Mouse (Mus musculus): ENCODE measurements around the gene Eefsec. TPM values are rescaled to one million over a fixed set of nuclear protein-coding genes. Genes with fewer than 3 reads are reported as not detected.
A peak's percentile ranks its signal among the peaks of the same experiment; 100 is the strongest.

Gene Eefsec
- polyA plus RNA-seq (2011; ENCODE audit: insufficient read depth, insufficient read length, low read depth, missing spikeins) = 18.7 and 21.1 TPM in 2 replicates

DNA sequence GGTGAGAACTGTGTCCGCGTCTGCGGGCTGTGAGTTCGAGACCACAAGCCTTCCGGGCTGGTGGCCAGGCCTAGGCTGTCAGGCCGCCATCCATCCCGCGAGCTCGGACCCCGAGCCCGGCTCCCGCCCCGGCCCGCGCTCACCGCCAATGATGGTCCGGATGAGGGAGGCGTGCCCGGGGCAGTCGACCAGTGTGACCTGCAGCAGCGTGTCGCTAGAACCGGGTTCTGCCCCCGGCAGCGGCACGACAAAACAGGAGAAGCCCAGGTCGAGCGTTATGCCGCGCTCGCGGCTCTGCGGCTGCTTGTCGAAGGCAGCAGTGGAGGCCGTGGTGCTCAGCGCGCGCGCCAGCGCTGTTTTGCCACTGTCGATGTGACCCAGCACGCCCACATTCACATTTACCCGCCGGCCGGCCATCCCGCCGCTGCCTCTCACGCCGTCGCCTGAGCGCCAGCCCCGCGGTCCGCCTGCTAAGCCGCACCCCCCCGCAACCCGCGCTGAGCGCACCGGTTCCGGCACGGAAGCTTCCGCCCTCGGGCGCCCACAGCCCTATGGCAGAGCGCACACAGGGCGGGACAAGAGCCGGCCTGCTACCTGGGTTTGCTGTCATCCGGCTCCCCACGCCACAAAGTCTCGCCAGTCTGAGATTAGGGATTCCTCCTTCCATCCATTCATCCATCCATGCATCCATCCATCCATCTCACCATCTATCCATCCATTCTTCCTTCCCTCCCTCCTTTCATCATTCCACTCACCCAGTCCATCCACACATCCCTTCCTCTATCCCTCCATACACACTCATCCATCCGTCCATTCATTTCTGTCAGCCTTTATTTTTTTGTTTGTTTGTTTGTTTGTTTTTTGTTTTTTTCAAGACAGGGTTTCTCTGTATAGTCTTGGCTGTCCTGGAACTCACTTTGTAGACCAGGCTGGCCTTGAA lies at the start of gene Eefsec:
Gene Eefsec, minus strand, starts transcription at position 477 of the 940 bp plus-strand sequence.
- H3K27ac ChIP-seq (ENCODE audit: insufficient read depth, low read length) = peak within 1 kb of the TSS; percentile 46; the same call in 1 of the 2 replicates
- H3K9me3 ChIP-seq (replicated peaks; ENCODE audit: control insufficient read depth, insufficient read depth, low read length, poor library complexity, severe bottlenecking) = no peaks in the 10 kb centered on the region
- TF ChIP-seq EP300 (IDR thresholded peaks at IDR 0.05; ENCODE audit: insufficient read depth, low read depth, low read length) (peak; percentile 31; the same call in 1 of the 2 replicates), POLR2A (IDR thresholded peaks at IDR 0.05; ENCODE audit: insufficient read depth, low read length) (peak; percentile 67), CTCF (IDR thresholded peaks at IDR 0.05; ENCODE audit: low read depth, low read length) (no peak)
- peak within 1 kb of the TSS; percentile 68 for H3K9ac ChIP-seq (ENCODE audit: low read depth, poor library complexity, severe bottlenecking)
- peak within 1 kb of the TSS; percentile 91 for H3K4me3 ChIP-seq (ENCODE audit: low read depth, low read length)
- H3K27me3 ChIP-seq (ENCODE audit: control insufficient read depth, insufficient read depth, low read length, poor library complexity, severe bottlenecking) = no peaks in the 10 kb centered on the region
- H3K36me3 ChIP-seq (ENCODE audit: control insufficient read depth, insufficient read depth, low read length, poor library complexity, severe bottlenecking) = no peaks in the 10 kb centered on the region
- peaks cover 2% of the 10 kb centered on the region for H3K4me1 ChIP-seq (ENCODE audit: control insufficient read depth, insufficient read depth, low read length)

DNA sequence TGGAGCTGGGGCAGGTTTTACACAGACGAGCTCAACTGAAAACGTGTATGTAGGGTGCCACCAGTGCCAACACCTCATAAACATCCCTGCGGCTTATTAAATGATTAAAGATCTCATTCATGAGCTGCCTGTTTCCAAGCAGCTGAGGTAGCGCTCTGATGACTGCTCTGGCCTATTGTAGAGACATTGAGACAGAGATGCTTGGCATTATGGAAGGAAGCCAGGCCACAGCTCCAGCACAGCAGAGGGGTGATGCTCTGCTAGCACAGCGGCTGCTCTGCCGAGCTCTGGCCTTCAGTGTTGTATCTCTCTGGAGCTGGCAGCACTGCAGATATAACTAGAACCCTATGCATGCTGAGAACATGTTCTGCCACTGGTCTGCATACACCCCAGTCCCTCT lies 47.4 kb upstream of the Eefsec start:
- Histone ChIP-seq H3K4me1 (ENCODE audit: control insufficient read depth, insufficient read depth, low read length) (no peaks in the 10 kb centered on the region), H3K27ac (ENCODE audit: insufficient read depth, low read length) (no peak overlapping the region), H3K9me3 (replicated peaks; ENCODE audit: control insufficient read depth, insufficient read depth, low read length, poor library complexity, severe bottlenecking) (no peaks in the 10 kb centered on the region), H3K36me3 (ENCODE audit: control insufficient read depth, insufficient read depth, low read length, poor library complexity, severe bottlenecking) (peaks cover 8% of the 10 kb centered on the region), H3K9ac (ENCODE audit: low read depth, poor library complexity, severe bottlenecking) (no peak overlapping the region), H3K27me3 (ENCODE audit: control insufficient read depth, insufficient read depth, low read length, poor library complexity, severe bottlenecking) (no peaks in the 10 kb centered on the region), H3K4me3 (ENCODE audit: low read depth, low read length) (no peak overlapping the region)
- TF ChIP-seq POLR2A (IDR thresholded peaks at IDR 0.05; ENCODE audit: insufficient read depth, low read length) = no peak
- no peak for TF ChIP-seq EP300 (IDR thresholded peaks at IDR 0.05; ENCODE audit: insufficient read depth, low read depth, low read length)
- TF ChIP-seq CTCF (IDR thresholded peaks at IDR 0.05; ENCODE audit: low read depth, low read length) = no peak

DNA sequence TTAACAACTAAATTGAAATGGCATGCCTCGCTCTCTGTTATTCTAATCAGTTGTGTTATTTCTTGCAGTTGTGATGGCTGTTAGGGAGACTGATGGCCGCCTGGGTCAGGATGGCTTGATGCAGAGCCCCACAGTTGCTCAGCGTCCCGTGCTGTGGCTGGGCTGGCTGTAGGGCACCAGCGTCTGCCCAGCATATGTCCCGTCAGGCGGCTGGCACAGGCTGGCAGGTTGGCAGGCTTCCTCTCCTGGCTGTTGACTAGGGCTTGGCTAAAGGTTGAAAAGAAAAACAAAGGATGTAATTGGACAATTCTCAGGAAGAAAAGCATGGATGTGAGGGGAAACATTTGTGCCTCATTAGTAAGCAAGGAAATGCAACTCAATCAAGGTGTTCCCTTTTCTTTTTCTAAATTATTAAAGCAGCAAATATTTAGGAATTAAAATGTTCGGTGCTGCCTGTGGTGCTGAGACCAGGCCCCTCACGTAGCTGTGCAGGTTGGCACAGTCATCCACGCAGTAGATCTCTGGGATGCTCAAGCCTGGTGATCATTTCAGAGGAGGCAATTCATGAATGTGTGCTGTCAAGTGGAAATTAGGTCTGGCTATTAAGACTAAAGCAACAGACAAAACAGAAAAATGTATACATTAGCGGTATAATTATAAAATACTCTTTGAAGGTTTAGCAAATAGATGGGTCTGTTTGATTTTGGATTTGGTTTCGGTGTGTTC lies 44.5 kb upstream of the Eefsec start:
- Histone ChIP-seq H3K4me1 (ENCODE audit: control insufficient read depth, insufficient read depth, low read length) (no peaks in the 10 kb centered on the region), H3K27ac (ENCODE audit: insufficient read depth, low read length) (no peak overlapping the region), H3K9me3 (replicated peaks; ENCODE audit: control insufficient read depth, insufficient read depth, low read length, poor library complexity, severe bottlenecking) (no peaks in the 10 kb centered on the region), H3K36me3 (ENCODE audit: control insufficient read depth, insufficient read depth, low read length, poor library complexity, severe bottlenecking) (peaks cover 10% of the 10 kb centered on the region), H3K27me3 (ENCODE audit: control insufficient read depth, insufficient read depth, low read length, poor library complexity, severe bottlenecking) (no peaks in the 10 kb centered on the region), H3K4me3 (ENCODE audit: low read depth, low read length) (no peak overlapping the region), H3K9ac (ENCODE audit: low read depth, poor library complexity, severe bottlenecking) (no peak overlapping the region)
- TF ChIP-seq EP300 (IDR thresholded peaks at IDR 0.05; ENCODE audit: insufficient read depth, low read depth, low read length) (no peak), POLR2A (IDR thresholded peaks at IDR 0.05; ENCODE audit: insufficient read depth, low read length) (no peak), CTCF (IDR thresholded peaks at IDR 0.05; ENCODE audit: low read depth, low read length) (no peak)

DNA sequence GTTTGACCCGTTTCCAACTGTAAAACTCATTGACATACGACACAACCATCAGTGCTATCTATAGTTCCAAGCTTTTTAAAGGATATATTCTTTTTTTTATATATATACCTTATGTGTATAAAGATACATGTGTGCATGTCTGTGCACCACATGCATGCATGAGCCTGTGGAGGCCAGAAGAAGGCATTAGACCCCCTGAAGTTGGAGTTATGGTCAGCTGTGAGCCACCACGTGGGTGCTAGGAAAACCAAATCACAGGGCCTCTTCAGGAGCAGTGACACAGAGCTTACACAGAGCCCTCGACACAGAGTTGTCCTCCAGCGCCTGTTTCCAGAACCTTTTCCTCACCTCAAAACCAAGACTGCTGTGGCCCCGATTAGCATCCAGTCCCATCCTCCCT lies 43.5 kb upstream of the Eefsec start:
- H3K9ac ChIP-seq (ENCODE audit: low read depth, poor library complexity, severe bottlenecking) = no peak overlapping the region
- H3K27me3 ChIP-seq (ENCODE audit: control insufficient read depth, insufficient read depth, low read length, poor library complexity, severe bottlenecking) = no peaks in the 10 kb centered on the region
- peaks cover under 1% of the 10 kb centered on the region for H3K4me1 ChIP-seq (ENCODE audit: control insufficient read depth, insufficient read depth, low read length)
- H3K9me3 ChIP-seq (replicated peaks; ENCODE audit: control insufficient read depth, insufficient read depth, low read length, poor library complexity, severe bottlenecking) = no peaks in the 10 kb centered on the region
- no peak overlapping the region for H3K4me3 ChIP-seq (ENCODE audit: low read depth, low read length)
- peaks cover 18% of the 10 kb centered on the region for H3K36me3 ChIP-seq (ENCODE audit: control insufficient read depth, insufficient read depth, low read length, poor library complexity, severe bottlenecking)
- no peak overlapping the region for H3K27ac ChIP-seq (ENCODE audit: insufficient read depth, low read length)
- no peak for TF ChIP-seq POLR2A (IDR thresholded peaks at IDR 0.05; ENCODE audit: insufficient read depth, low read length)
- TF ChIP-seq CTCF (IDR thresholded peaks at IDR 0.05; ENCODE audit: low read depth, low read length) = no peak
- no peak for TF ChIP-seq EP300 (IDR thresholded peaks at IDR 0.05; ENCODE audit: insufficient read depth, low read depth, low read length)

DNA sequence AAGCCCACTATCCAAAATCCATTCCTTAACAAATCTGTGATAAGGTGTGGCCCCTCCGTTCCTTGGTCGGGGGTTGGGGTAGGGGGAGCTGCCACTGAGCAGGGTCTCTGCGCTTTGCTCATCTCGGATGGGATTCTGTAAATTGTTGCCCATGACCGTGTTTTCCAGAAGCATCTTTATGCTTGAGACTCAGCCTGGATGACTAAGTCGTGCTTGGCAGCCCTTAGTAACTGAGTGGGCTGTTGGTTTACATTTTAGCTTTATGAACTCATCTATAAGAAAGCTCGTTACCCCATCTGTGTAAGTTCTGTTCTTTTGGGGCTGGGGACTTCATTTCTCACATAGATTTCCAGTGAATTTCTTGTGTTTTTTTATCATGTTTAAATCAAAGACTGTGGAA lies 42.7 kb upstream of the Eefsec start:
- H3K4me3 ChIP-seq (ENCODE audit: low read depth, low read length) = no peak overlapping the region
- H3K27me3 ChIP-seq (ENCODE audit: control insufficient read depth, insufficient read depth, low read length, poor library complexity, severe bottlenecking) = no peaks in the 10 kb centered on the region
- H3K9ac ChIP-seq (ENCODE audit: low read depth, poor library complexity, severe bottlenecking) = no peak overlapping the region
- no peak for TF ChIP-seq EP300 (IDR thresholded peaks at IDR 0.05; ENCODE audit: insufficient read depth, low read depth, low read length)
- TF ChIP-seq CTCF (IDR thresholded peaks at IDR 0.05; ENCODE audit: low read depth, low read length) = no peak
- no peak for TF ChIP-seq POLR2A (IDR thresholded peaks at IDR 0.05; ENCODE audit: insufficient read depth, low read length)
- no peaks in the 10 kb centered on the region for H3K9me3 ChIP-seq (replicated peaks; ENCODE audit: control insufficient read depth, insufficient read depth, low read length, poor library complexity, severe bottlenecking)
- H3K36me3 ChIP-seq (ENCODE audit: control insufficient read depth, insufficient read depth, low read length, poor library complexity, severe bottlenecking) = peaks cover 22% of the 10 kb centered on the region
- H3K4me1 ChIP-seq (ENCODE audit: control insufficient read depth, insufficient read depth, low read length) = peaks cover 4% of the 10 kb centered on the region
- no peak overlapping the region for H3K27ac ChIP-seq (ENCODE audit: insufficient read depth, low read length)
